Comparison of ENCODE assay signal across 21 mouse cellular contexts in genomic region chr4:11868565-11868964, GRCm38 (mm10).
A peak's percentile ranks its signal among the peaks of the same experiment; 100 is the strongest.
DNase-seq lines count a peak whose midpoint lies in the region; ATAC-seq lines count a peak whose summit lies in the region.
"Had no signal": no experiment of that assay in that cellular context is flagged by ENCODE, and none has a peak within 500 bp of the region (broad histone marks: within the 10 kb centered on the region; RNA-seq: fewer than 3 reads in every experiment).

No protein-coding gene starts in this region.

- H3K9me3 ChIP-seq in forebrain, embryonic 11.5 days (ENCODE audit: control insufficient read depth, low read length), result no peaks in the 10 kb centered on the region
- H3K9me3 ChIP-seq in forebrain, embryonic 16.5 days (ENCODE audit: control insufficient read depth, low read length), result no peaks in the 10 kb centered on the region
- no peaks in the 10 kb centered on the region for H3K9me3 ChIP-seq in liver, embryonic 16.5 days (replicated peaks; ENCODE audit: control insufficient read depth, low read length)
- H3K9me3 ChIP-seq: embryonic facial prominence, embryonic 13.5 days; embryonic facial prominence, embryonic 15.5 days; forebrain, embryonic 10.5 days; forebrain, embryonic 13.5 days; forebrain, embryonic 15.5 days had no signal

- no peaks in the 10 kb centered on the region for H3K36me3 ChIP-seq in forebrain, embryonic 11.5 days (ENCODE audit: control insufficient read depth, insufficient read depth, low read length)
- no peaks in the 10 kb centered on the region for H3K36me3 ChIP-seq in forebrain, embryonic 16.5 days (ENCODE audit: control insufficient read depth, insufficient read depth)
- no peaks in the 10 kb centered on the region for H3K36me3 ChIP-seq in liver, embryonic 16.5 days (ENCODE audit: control insufficient read depth, insufficient read depth)
- H3K36me3 ChIP-seq: embryonic facial prominence, embryonic 13.5 days; embryonic facial prominence, embryonic 15.5 days; forebrain, embryonic 10.5 days; forebrain, embryonic 15.5 days had no signal

- H3K4me2 ChIP-seq in forebrain, embryonic 11.5 days (ENCODE audit: low read depth, low read length, severe bottlenecking), result no peak overlapping the region
- H3K4me2 ChIP-seq in forebrain, embryonic 16.5 days (ENCODE audit: low read length), result no peak overlapping the region
- H3K4me2 ChIP-seq in liver, embryonic 16.5 days (ENCODE audit: low read depth, low read length), result no peak overlapping the region
- H3K4me2 ChIP-seq: embryonic facial prominence, embryonic 13.5 days; embryonic facial prominence, embryonic 15.5 days; forebrain, embryonic 13.5 days; forebrain, embryonic 15.5 days had no signal

- WGBS in forebrain, embryonic 11.5 days, result 92% methylated on average over 1 of the region's 1 CpGs
- WGBS in forebrain, embryonic 16.5 days, result 69% methylated on average over 1 of the region's 1 CpGs
- WGBS in liver, embryonic 16.5 days (ENCODE audit: insufficient replicate concordance), result 24% methylated on average over 1 of the region's 1 CpGs

- DNase-seq in forebrain, embryonic 11.5 days (ENCODE audit: low spot score), result peak; percentile 4
- DNase-seq in liver, result no peak
- peak; percentile 55 for DNase-seq in ovary, adult 18-20 months (ENCODE audit: low spot score)
- no peak for DNase-seq in ovary, postnatal 14 days (ENCODE audit: low spot score)
- DNase-seq: adrenal gland, adult 8-10 months; adrenal gland, postnatal 14 days; cerebellum, adult 11 months; cerebellum, adult 18-20 months; cerebellum, adult 8-10 months; cerebellum, adult 9-11 months; cerebellum, postnatal 14 days; cerebellum, postnatal 36 days; embryo, embryonic 11 days had no signal

- ATAC-seq in forebrain, embryonic 11.5 days (replicated peaks; ENCODE audit: low FRiP score), result no peak
- ATAC-seq in forebrain, embryonic 16.5 days, result no peak
- ATAC-seq in liver, embryonic 16.5 days (ENCODE audit: low read depth), result peak; percentile 53; the same call in 1 of the 2 replicates
- ATAC-seq: forebrain, embryonic 13.5 days; forebrain, embryonic 15.5 days had no signal

- H3K4me1 ChIP-seq in forebrain, embryonic 11.5 days (replicated peaks; ENCODE audit: control insufficient read depth, insufficient read depth, low read length), result no peaks in the 10 kb centered on the region
- no peaks in the 10 kb centered on the region for H3K4me1 ChIP-seq in forebrain, embryonic 16.5 days (replicated peaks; ENCODE audit: control insufficient read depth, insufficient read depth, low read length)
- no peaks in the 10 kb centered on the region; the same call in 1 of the 2 replicates for H3K4me1 ChIP-seq in liver, embryonic 16.5 days (ENCODE audit: control insufficient read depth, low read depth, low read length)
- H3K4me1 ChIP-seq: embryonic facial prominence, embryonic 13.5 days; embryonic facial prominence, embryonic 15.5 days; forebrain, embryonic 10.5 days; forebrain, embryonic 13.5 days; forebrain, embryonic 15.5 days had no signal

- no peak overlapping the region for H3K27ac ChIP-seq in forebrain, embryonic 11.5 days (ENCODE audit: low read depth, low read length)
- H3K27ac ChIP-seq in forebrain, embryonic 16.5 days (ENCODE audit: low read length), result no peak overlapping the region
- H3K27ac ChIP-seq in liver, embryonic 16.5 days (ENCODE audit: low read length), result no peak overlapping the region
- H3K27ac ChIP-seq: embryonic facial prominence, embryonic 13.5 days; embryonic facial prominence, embryonic 15.5 days; forebrain, embryonic 10.5 days; forebrain, embryonic 13.5 days; forebrain, embryonic 15.5 days had no signal

- no peaks in the 10 kb centered on the region for H3K27me3 ChIP-seq in forebrain, embryonic 11.5 days (ENCODE audit: control insufficient read depth, insufficient read depth, low read length)
- H3K27me3 ChIP-seq in forebrain, embryonic 16.5 days (replicated peaks; ENCODE audit: control insufficient read depth, insufficient read depth, low read length), result no peaks in the 10 kb centered on the region
- H3K27me3 ChIP-seq in liver, embryonic 16.5 days (ENCODE audit: control insufficient read depth, insufficient read depth, low read depth, low read length), result no peaks in the 10 kb centered on the region
- H3K27me3 ChIP-seq: embryonic facial prominence, embryonic 13.5 days; embryonic facial prominence, embryonic 15.5 days; forebrain, embryonic 13.5 days; forebrain, embryonic 15.5 days had no signal

- no peak overlapping the region for H3K9ac ChIP-seq in forebrain, embryonic 11.5 days (ENCODE audit: low read length)
- H3K9ac ChIP-seq in forebrain, embryonic 16.5 days (replicated peaks; ENCODE audit: low read depth, low read length), result no peak overlapping the region
- no peak overlapping the region for H3K9ac ChIP-seq in liver, embryonic 16.5 days (ENCODE audit: low read depth, low read length)
- H3K9ac ChIP-seq: embryonic facial prominence, embryonic 13.5 days; embryonic facial prominence, embryonic 15.5 days; forebrain, embryonic 13.5 days; forebrain, embryonic 15.5 days had no signal

- no peak overlapping the region for H3K4me3 ChIP-seq in forebrain, embryonic 11.5 days (ENCODE audit: low read depth, low read length)
- H3K4me3 ChIP-seq in forebrain, embryonic 16.5 days (replicated peaks; ENCODE audit: low read length), result no peak overlapping the region
- H3K4me3 ChIP-seq in liver, embryonic 16.5 days (ENCODE audit: low read depth, low read length), result no peak overlapping the region
- H3K4me3 ChIP-seq: embryonic facial prominence, embryonic 13.5 days; embryonic facial prominence, embryonic 15.5 days; erythroblast, embryonic 14.5 days; forebrain, embryonic 10.5 days; forebrain, embryonic 13.5 days; forebrain, embryonic 15.5 days had no signal

Comparison
In these comparisons a context has a peak if more than half of its experiments do, and no peak if none do; other contexts are left out.
1. DNase-seq: peak in forebrain, embryonic 11.5 days (single experiment) and ovary, adult 18-20 months (single experiment); none in liver (single experiment) and ovary, postnatal 14 days (single experiment).